Mouse (Mus musculus): Measurements from ENCODE around the gene Hspa5.

DNA sequence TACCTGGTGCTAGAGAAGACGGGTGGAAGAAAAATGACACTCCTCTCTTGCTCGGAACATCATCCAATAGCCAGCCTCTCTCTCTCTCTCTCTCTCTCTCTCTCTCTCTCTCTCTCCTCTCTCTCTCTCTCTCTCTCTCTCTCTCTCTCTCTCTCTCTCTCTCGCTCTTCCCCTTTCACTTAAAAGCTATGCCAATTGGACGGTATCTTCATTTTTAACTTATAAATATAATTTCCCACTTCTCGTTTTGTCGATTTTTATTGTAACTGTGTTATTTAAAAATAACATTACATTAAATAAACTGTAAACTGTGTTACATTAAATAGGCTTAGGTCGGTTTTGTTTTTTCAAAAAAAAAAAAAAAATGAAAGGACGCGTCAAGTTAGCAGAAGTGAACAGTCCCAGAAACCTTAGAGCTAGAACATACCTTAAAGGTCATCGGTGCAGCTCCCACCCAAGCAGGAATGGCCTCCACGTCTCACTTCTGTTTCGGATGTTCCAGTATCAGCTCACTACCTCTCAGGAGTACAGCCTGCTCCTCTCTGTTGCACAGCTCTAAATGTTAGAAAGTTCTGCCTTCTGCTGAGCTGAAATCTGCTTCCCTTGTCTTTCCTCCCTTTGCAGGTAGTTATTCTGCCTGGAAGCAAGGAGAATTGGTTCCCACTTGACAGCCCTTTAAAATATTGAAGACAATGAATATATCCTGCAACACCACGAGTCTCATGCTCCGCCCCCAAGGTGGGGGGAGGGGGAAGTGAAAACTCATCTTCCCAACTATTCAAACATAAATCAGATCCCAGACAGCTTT lies 17.0 kb upstream of the Hspa5 start, which contains the start of gene Gapvd1:
- TF ChIP-seq HCFC1 (IDR thresholded peaks at IDR 0.05; ENCODE audit: borderline replicate concordance, insufficient read depth, low read length) (no peak), ZNF384 (IDR thresholded peaks at IDR 0.05; ENCODE audit: low read depth, low read length) (no peak), ZC3H11A (IDR thresholded peaks at IDR 0.05; ENCODE audit: borderline replicate concordance, low read depth, low read length) (no peak), MAFK (IDR thresholded peaks at IDR 0.05; ENCODE audit: insufficient read depth, low read depth, low read length) (no peak)
